ENCODE assay signal across 8 mouse cellular contexts in the genomic region with DNA sequence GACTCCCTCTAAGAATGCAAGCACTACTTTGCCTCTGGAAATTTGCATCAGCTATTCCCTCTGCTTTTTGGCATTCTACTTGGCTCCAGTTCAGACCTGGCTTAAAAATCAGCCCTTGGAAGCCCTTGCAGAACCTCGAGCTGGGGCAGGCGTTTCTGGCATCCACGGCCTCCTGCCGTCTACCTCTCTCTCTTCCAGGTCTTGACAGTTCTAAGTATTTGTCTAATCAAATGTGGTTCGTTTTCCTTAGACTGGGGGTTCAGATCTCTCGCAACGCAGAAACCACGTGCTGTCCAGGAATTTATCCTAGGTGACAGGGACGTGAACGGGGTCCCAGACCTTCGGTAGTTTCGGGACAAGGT. TPM values are rescaled to one million over a fixed set of nuclear protein-coding genes. Genes with fewer than 3 reads are reported as not detected.
DNase-seq lines count a peak whose midpoint lies in the region; ATAC-seq and TF ChIP-seq lines count a peak whose summit lies in the region.

No protein-coding gene starts in this region.

- TF ChIP-seq CTCF in heart, adult 2 months (IDR thresholded peaks at IDR 0.05): no peak

- no peak for TF ChIP-seq EP300 in heart, adult 2 months (IDR thresholded peaks at IDR 0.05; ENCODE audit: insufficient read depth, low read depth, low read length)

- peak overlapping the region; percentile 94 for H3K4me2 ChIP-seq in liver, embryonic 16.5 days (ENCODE audit: low read depth, low read length)
- H3K4me2 ChIP-seq in stomach, embryonic 15.5 days: peak overlapping the region; percentile 88

- no peak for TF ChIP-seq POLR2A in heart, adult 2 months (IDR thresholded peaks at IDR 0.05; ENCODE audit: insufficient read depth, low read depth, low read length)

- H3K27me3 ChIP-seq in heart, adult 2 months (ENCODE audit: control insufficient read depth, insufficient read depth, low read length): peaks cover 2% of the 10 kb centered on the region; the same call in 1 of the 2 replicates
- H3K27me3 ChIP-seq in liver, embryonic 16.5 days (ENCODE audit: control insufficient read depth, insufficient read depth, low read depth, low read length): peaks cover 11% of the 10 kb centered on the region
- H3K27me3 ChIP-seq in stomach, embryonic 15.5 days (replicated peaks): no peaks in the 10 kb centered on the region

- 2% methylated on average over 12 of the region's 12 CpGs for WGBS in heart, adult 2 months
- WGBS in liver, embryonic 16.5 days (ENCODE audit: insufficient replicate concordance): 3% methylated on average over 12 of the region's 12 CpGs
- WGBS in stomach, embryonic 15.5 days: 2% methylated on average over 12 of the region's 12 CpGs

- peak overlapping the region; percentile 92 for H3K4me3 ChIP-seq in heart, adult 2 months
- peak overlapping the region; percentile 81 for H3K4me3 ChIP-seq in liver, embryonic 16.5 days (ENCODE audit: low read depth, low read length)
- H3K4me3 ChIP-seq in stomach, embryonic 15.5 days (replicated peaks): peak overlapping the region; percentile 66

- DNase-seq in right cerebral cortex, adult 2 months (ENCODE audit: low spot score in 2 of 2): peak; percentile 54 to 76
- DNase-seq in right cerebral cortex, postnatal 14 days: no peak
- DNase-seq in cerebellum, postnatal 14 days: peak; percentile 87 to 91
- DNase-seq in heart, adult 2 months: peak in 1 of 2 experiments; percentile 57
- DNase-seq in kidney, adult 8-10 months: peak; percentile 74 to 80
- no peak for DNase-seq in spleen, postnatal 36 days (ENCODE audit: low spot score in 2 of 2)

- ATAC-seq in liver, embryonic 16.5 days (ENCODE audit: low read depth): no peak
- ATAC-seq in stomach, embryonic 15.5 days (ENCODE audit: insufficient read depth, low FRiP score, low read depth): no peak

- peak overlapping the region; percentile 91 for H3K27ac ChIP-seq in heart, adult 2 months
- H3K27ac ChIP-seq in liver, embryonic 16.5 days (ENCODE audit: low read length): no peak overlapping the region
- peak overlapping the region; percentile 98 for H3K27ac ChIP-seq in stomach, embryonic 15.5 days

- no peaks in the 10 kb centered on the region for H3K79me2 ChIP-seq in heart, adult 2 months (replicated peaks; ENCODE audit: control insufficient read depth, insufficient read depth, low read length)

- peak overlapping the region; percentile 95 for H3K9ac ChIP-seq in heart, adult 2 months (ENCODE audit: low read depth, low read length)
- peak overlapping the region; percentile 88 for H3K9ac ChIP-seq in liver, embryonic 16.5 days (ENCODE audit: low read depth, low read length)
- peak overlapping the region; percentile 89; the same call in 1 of the 2 replicates for H3K9ac ChIP-seq in stomach, embryonic 15.5 days

- no peaks in the 10 kb centered on the region for H3K36me3 ChIP-seq in heart, adult 2 months (ENCODE audit: control insufficient read depth, insufficient read depth, low read length)
- no peaks in the 10 kb centered on the region for H3K36me3 ChIP-seq in liver, embryonic 16.5 days (ENCODE audit: control insufficient read depth, insufficient read depth)
- H3K36me3 ChIP-seq in stomach, embryonic 15.5 days: no peaks in the 10 kb centered on the region

- H3K4me1 ChIP-seq in heart, adult 2 months (ENCODE audit: control insufficient read depth, insufficient read depth, low read length): 0 out of 2 replicates have a peak, but pooled peaks cover 1% of the 10 kb centered on the region
- H3K4me1 ChIP-seq in liver, embryonic 16.5 days (ENCODE audit: control insufficient read depth, low read depth, low read length): peaks cover 15% of the 10 kb centered on the region
- H3K4me1 ChIP-seq in stomach, embryonic 15.5 days: peaks cover 19% of the 10 kb centered on the region

- intact Hi-C loops in heart, adult 2 months (cut with DNase I): loop anchor here (2.0 to 5.0 kb wide), 2 partner anchors 24 to 34 kb away; a partner anchor contains a TSS

- no peaks in the 10 kb centered on the region for H3K9me3 ChIP-seq in liver, embryonic 16.5 days (replicated peaks; ENCODE audit: control insufficient read depth, low read length)
- H3K9me3 ChIP-seq in stomach, embryonic 15.5 days: no peaks in the 10 kb centered on the region

RNA-seq across cellular contexts. Expression of a gene that starts 0.3 kb away (rescaled TPM):
- 10 to 100 TPM; 14.5 to 14.9 TPM for total RNA-seq in heart, adult 2 months (2021)
- 12.3 and 28.7 TPM in 2 replicates for polyA plus RNA-seq in heart, adult 2 months (2012; rRNA removed)
- polyA plus RNA-seq in liver, embryonic 16.5 days (2015; fragmentation: Nextera tagmentation; extraction: Ambion mirVana): 2.7 and 3.2 TPM in 2 replicates
- 38.1 TPM in 2 replicates for polyA plus RNA-seq in stomach, embryonic 15.5 days (2015; fragmentation: Nextera tagmentation; extraction: Ambion mirVana)

RNA-seq across cellular contexts. Expression of a gene that starts 5.8 kb away (rescaled TPM):
- total RNA-seq in heart, adult 2 months (2021): not detected
- 0.04 TPM in 1 of 2 replicates, not detected in the other for polyA plus RNA-seq in heart, adult 2 months (2012; rRNA removed)
- polyA plus RNA-seq in liver, embryonic 16.5 days (2015; fragmentation: Nextera tagmentation; extraction: Ambion mirVana): not detected in 2 replicates
- 0.19 and 0.40 TPM in 2 replicates for polyA plus RNA-seq in stomach, embryonic 15.5 days (2015; fragmentation: Nextera tagmentation; extraction: Ambion mirVana)

RNA-seq across cellular contexts. Expression of a gene that starts 24.0 kb away (rescaled TPM):
- total RNA-seq in heart, adult 2 months (2021): 10 to 100 TPM; 16.1 to 17.4 TPM
- 12.9 and 20.7 TPM in 2 replicates for polyA plus RNA-seq in heart, adult 2 months (2012; rRNA removed)
- 1.1 and 1.3 TPM in 2 replicates for polyA plus RNA-seq in liver, embryonic 16.5 days (2015; fragmentation: Nextera tagmentation; extraction: Ambion mirVana)
- 7.6 and 8.2 TPM in 2 replicates for polyA plus RNA-seq in stomach, embryonic 15.5 days (2015; fragmentation: Nextera tagmentation; extraction: Ambion mirVana)

RNA-seq across cellular contexts. Expression of a gene that starts 24.6 kb away (rescaled TPM):
- total RNA-seq in heart, adult 2 months (2021): 10 to 100 TPM; 14.0 to 14.7 TPM
- 17.0 and 20.4 TPM in 2 replicates for polyA plus RNA-seq in heart, adult 2 months (2012; rRNA removed)
- 0.24 TPM in 1 of 2 replicates, not detected in the other for polyA plus RNA-seq in liver, embryonic 16.5 days (2015; fragmentation: Nextera tagmentation; extraction: Ambion mirVana)
- polyA plus RNA-seq in stomach, embryonic 15.5 days (2015; fragmentation: Nextera tagmentation; extraction: Ambion mirVana): 4.7 and 6.3 TPM in 2 replicates

RNA-seq across cellular contexts. Expression of a gene that starts 39.5 kb away (rescaled TPM):
- not detected for total RNA-seq in heart, adult 2 months (2021)
- not detected in 2 replicates for polyA plus RNA-seq in heart, adult 2 months (2012; rRNA removed)
- not detected in 2 replicates for polyA plus RNA-seq in liver, embryonic 16.5 days (2015; fragmentation: Nextera tagmentation; extraction: Ambion mirVana)
- 1.9 and 6.8 TPM in 2 replicates for polyA plus RNA-seq in stomach, embryonic 15.5 days (2015; fragmentation: Nextera tagmentation; extraction: Ambion mirVana)

Comparison
In these comparisons a context has a peak if more than half of its experiments do, and no peak if none do; other contexts are left out.
1. DNase-seq: peak in right cerebral cortex, adult 2 months (2 of 2), cerebellum, postnatal 14 days (2 of 2) and kidney, adult 8-10 months (2 of 2); none in right cerebral cortex, postnatal 14 days (single experiment) and spleen, postnatal 36 days (0 of 2).
2. Peak in every context shown above with its lines, with median percentiles within 50 percentile points of each other: H3K4me3 ChIP-seq and H3K9ac ChIP-seq.